Mouse (Mus musculus): ENCODE results near the gene Ccdc162. TPM values are rescaled to one million over a fixed set of nuclear protein-coding genes. Genes with fewer than 3 reads are reported as not detected.

The Ccdc162 gene
- under 1 TPM; 0.05 to 0.53 TPM for polyA plus RNA-seq (2012; fragmentation: generic; extraction: Trizol)

DNA sequence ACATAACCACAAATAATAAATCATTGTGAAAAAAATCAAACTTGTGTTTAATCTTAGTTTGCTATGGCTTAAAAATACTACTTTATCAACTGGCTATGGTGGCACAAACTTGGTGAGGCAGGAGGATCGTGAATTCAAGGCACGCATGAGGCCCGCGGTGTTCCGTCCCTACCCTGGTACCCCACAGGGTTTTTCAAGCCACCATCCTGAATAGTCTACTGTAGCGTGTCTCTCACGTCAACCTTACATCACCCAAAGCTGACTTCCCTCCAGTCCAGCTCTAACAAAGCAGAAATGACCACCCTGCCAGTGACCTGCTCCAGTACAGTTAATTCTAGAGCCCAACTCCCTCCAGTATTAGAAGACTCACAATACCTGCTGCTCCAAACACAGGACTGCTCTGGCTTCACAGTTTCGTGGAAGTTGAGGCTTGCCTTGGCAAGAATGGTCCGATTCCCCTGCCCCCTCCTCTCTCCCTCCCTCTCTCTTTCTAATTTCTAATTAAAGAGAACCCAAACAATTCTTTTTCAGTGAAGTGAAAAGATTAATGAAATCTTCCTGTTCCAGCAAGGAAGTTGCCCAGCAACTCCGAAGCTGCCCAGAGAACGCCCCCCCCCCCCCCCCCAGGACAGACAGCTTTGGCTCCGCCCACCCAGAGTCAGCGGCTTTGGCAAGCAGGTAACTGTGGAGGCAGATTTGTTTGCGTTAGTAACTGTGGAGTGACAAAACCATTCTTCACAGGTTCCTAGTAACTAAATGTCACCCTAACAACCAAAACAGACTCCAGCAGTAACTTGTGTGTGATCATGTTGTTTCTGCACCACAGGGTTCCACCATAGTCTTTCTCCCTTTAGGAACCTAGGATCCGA, at the start of gene Ccdc162:
Ccdc162 (minus strand) TSS at position 606 of the 869 bp plus-strand sequence.

DNA sequence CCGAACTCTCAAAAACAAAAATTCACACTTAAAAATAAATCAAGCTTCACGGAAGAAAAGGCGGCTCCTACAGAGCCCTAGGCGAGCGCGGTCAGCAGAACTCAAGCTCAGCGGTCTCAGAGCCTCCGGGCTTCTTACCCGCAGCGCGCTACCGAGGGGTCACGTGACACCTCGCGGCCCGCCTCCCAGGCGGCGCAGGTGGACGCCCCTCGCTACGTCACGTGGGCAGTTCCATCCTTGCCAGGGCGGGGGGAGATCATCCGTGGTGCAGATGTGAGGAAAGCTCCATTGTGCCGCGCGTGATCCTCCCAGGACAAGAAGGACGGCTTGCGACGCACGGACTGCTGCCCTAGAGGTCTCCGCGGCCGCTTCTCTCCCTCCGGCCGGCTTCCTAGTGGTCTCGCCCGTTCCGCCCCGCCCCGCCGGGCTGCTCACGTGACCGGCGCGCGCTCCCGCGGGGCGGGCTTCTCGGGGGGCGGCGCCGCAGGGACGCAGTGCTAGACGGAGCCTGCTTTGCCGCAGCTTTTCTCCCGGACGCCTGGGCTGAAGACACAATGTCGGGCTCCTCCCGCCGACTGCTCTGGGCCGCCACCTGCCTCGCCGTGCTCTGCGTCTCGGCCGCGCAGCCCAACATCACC, 197.3 kb downstream of the Ccdc162 start, which contains the start of gene Cd164:
Cd164 (plus strand) TSS at position 434 of the 638 bp plus-strand sequence.

DNA sequence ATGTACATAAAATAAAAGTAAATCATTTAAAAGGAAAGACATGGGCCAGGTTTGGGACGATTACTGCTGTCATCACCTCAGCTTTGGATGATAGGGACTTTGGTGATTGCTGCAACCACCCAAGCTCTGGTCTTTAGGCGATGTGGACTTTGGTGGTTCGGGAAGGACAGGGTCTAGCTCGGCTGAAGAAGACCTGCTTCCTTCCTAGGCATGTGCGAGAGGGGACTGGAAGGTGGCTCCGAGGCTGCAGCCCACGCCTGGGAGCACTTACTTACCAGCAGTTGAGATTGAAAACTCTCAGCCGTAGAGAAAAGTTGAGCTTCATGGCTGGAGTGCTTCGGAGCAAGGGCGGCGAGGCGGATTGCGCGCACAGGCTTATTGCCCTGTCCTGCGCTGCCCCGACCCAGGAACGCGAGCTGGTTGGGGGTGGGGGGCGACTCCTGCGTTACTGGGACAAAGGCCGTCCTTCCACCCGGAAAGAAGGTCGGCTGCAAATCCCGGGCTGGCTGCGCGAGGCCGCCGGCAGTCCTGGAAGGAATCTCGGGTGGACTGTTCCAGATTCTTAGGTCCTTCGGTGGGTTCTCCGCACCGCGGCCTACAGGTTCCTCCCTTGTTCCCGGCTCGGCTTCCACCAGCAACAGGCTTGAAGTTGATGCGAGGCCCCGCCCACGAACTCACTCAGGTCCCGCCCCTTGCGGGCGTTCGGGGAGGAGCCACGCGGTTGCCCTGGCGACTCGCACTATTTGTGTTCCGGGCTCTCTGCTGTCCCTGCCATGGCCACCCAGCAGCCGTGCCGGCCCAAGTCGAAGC, 226.5 kb downstream of the Ccdc162 start, which contains the start of the genes Smpd2 and Ppil6:
Smpd2 (minus strand) TSS at position 662 of the 810 bp plus-strand sequence.
Ppil6 (plus strand) TSS at position 732 of the 810 bp plus-strand sequence.

Other genes with a start within 250 kb of the Ccdc162 start
- 10 to 100 TPM in 1 of 2 experiments, 1 to 10 TPM in 1; 7.6 to 18.9 TPM for gene Mical1, start 240.3 kb downstream of the Ccdc162 start, polyA plus RNA-seq (2012; fragmentation: generic; extraction: Trizol)
- 10 to 100 TPM; 30.5 to 64.0 TPM for gene Smpd2, start 226.3 kb downstream of the Ccdc162 start, polyA plus RNA-seq (2012; fragmentation: generic; extraction: Trizol)
- under 1 TPM; 0.05 to 0.28 TPM for gene Ppil6, start 226.2 kb downstream of the Ccdc162 start, polyA plus RNA-seq (2012; fragmentation: generic; extraction: Trizol)
- 10 to 100 TPM in 1 of 2 experiments, 1 to 10 TPM in 1; 9.6 to 53.6 TPM for gene Cd164, start 197.2 kb downstream of the Ccdc162 start, polyA plus RNA-seq (2012; fragmentation: generic; extraction: Trizol)
- gene Cep57l1, start 93.2 kb upstream of the Ccdc162 start, polyA plus RNA-seq (2012; fragmentation: generic; extraction: Trizol) = 1 to 10 TPM in 1 of 2 experiments, under 1 TPM in 1; 0.76 to 7.5 TPM
- gene Sesn1, start 93.3 kb upstream of the Ccdc162 start, polyA plus RNA-seq (2012; fragmentation: generic; extraction: Trizol) = 10 to 100 TPM in 1 of 2 experiments, 1 to 10 TPM in 1; 1.4 to 46.4 TPM

Data from C3H10T1/2 (cell line).